Mouse (Mus musculus) brain, embryonic 14.5 days (tissue): Measurements from ENCODE around the gene Gstt2.

ENCODE experiments used
- CTCF ChIP-seq: fragments of 200-500 bp; IDR thresholded peaks from 2 replicates; pipeline ENCODE4 v1.5.1; 2012; ENCODE audit warnings: inconsistent platforms, mild to moderate bottlenecking, moderate library complexity, borderline replicate concordance; ENCODE audit not compliant: insufficient read depth, insufficient read length; ENCODE audit errors: extremely low read depth
- POLR2A ChIP-seq: fragments of 200-500 bp; IDR thresholded peaks from 2 replicates; pipeline ENCODE4 v1.6.1; 2012; ENCODE audit warnings: mild to moderate bottlenecking, inconsistent platforms, borderline replicate concordance; ENCODE audit not compliant: poor library complexity, insufficient read depth, insufficient read length, severe bottlenecking; ENCODE audit errors: extremely low read depth

DNA sequence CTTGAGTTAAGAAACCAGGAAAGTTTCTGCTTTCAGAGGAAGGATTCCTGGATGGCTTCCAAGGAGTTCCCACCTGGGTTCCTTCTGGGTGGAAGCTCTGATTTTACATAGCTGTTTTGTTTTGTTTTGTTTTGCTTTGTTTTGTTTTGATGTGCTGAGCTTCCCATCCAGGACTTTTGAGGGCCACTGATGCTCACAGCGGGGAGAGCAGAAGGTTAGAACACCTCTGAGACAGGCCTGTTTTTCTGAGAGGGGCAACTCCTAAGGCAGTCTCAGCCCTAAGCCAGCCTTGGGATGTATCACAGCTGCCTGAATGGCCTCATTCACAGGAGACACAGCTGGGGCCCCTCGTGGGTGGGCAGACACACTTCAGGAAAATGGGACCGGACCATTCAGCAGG, 14.5 kb upstream of the Gstt2 start:
- TF ChIP-seq POLR2A (no peak), CTCF (no peak)
